Mouse (Mus musculus) cerebellum, adult 2 months (tissue): Measurements from ENCODE around the gene Cabp2. TPM values are rescaled to one million over a fixed set of nuclear protein-coding genes. Genes with fewer than 3 reads are reported as not detected.
"Not testable (repeated sequence)": the region's sequence is repeated elsewhere in the genome, so short reads cannot be mapped to it uniquely, and the experiment has no call there.

Source experiments
- DNase-seq, 2 experiments: peaks; one replicate each; pipeline ENCODE4 v3.0.0; 2021
- H3K27ac ChIP-seq: fragments of 200-500 bp; 2 replicates; pipeline ENCODE4 v1.5.1; 2012; ENCODE audit warnings: low read length, control low read depth, inconsistent platforms; ENCODE audit not compliant: insufficient read depth
- H3K27me3 ChIP-seq: fragments of 200-500 bp; 2 replicates; pipeline ENCODE4 v1.6.1; 2012; ENCODE audit warnings: inconsistent platforms, mild to moderate bottlenecking, low read length, moderate library complexity; ENCODE audit not compliant: control insufficient read depth, insufficient read depth
- H3K4me1 ChIP-seq: fragments of 200-500 bp; 2 replicates; pipeline ENCODE4 v1.6.1; 2011; ENCODE audit warnings: low read length; ENCODE audit not compliant: control insufficient read depth, insufficient read depth
- H3K4me3 ChIP-seq: fragments of 200-500 bp; replicated peaks from 2 replicates; pipeline ENCODE3; 2011; ENCODE audit warnings: mild to moderate bottlenecking, low read depth, low read length, control low read depth; ENCODE audit not compliant: insufficient read depth
- CTCF ChIP-seq: fragments of 200-500 bp; IDR thresholded peaks from 2 replicates; pipeline ENCODE4 v1.5.1; 2011; ENCODE audit warnings: low read depth, mild to moderate bottlenecking, control low read depth, low read length, moderate library complexity, borderline replicate concordance; ENCODE audit not compliant: insufficient read depth
- POLR2A ChIP-seq: fragments of 200-500 bp; IDR thresholded peaks from 2 replicates; pipeline ENCODE4 v1.6.1; 2011; ENCODE audit warnings: low read length, control low read depth, borderline replicate concordance; ENCODE audit not compliant: insufficient read depth
- WGBS: fragments of 180-500 bp; shearing (Covaris S2); methylation state at CpG from one replicate; pipeline ENCODE4 v1.1.7; 2018; 5-methylcytosine and 5-hydroxymethylcytosine counted together
- polyA plus RNA-seq: library from polyadenylated mRNA; depleted of rRNA; stranded (reverse); fragments of >200 nt; gene quantifications from 2 replicates; pipeline ENCODE4 v1.2.3, GENCODE M21; 2012

The Cabp2 gene
- polyA plus RNA-seq, 1 experiment, result 5.5 TPM

GRCm38 (mm10) chr19:4058581-4058980 is 22.8 kb upstream of the Cabp2 start:
- Histone ChIP-seq H3K27me3 (no peaks in the 10 kb centered on the region), H3K4me1 (peaks cover 20% of the 10 kb centered on the region), H3K27ac (no peak overlapping the region), H3K4me3 (no peak overlapping the region)
- 95% methylated on average over 5 of the region's 5 CpGs for WGBS
- TF ChIP-seq POLR2A, result no peak
- TF ChIP-seq CTCF, result no peak
- no peak for DNase-seq

- H3K27ac ChIP-seq, result no peak within 1 kb of the TSS
- no peak within 1 kb of the TSS for H3K4me3 ChIP-seq
- peaks cover 16% of the 10 kb centered on the region for H3K4me1 ChIP-seq
- DNase-seq, result peak in 1 of 2 experiments; percentile 3
- TF ChIP-seq CTCF (no peak), POLR2A (no peak)
- WGBS, result 87% methylated on average over 15 of the region's 15 CpGs
- no peaks in the 10 kb centered on the region for H3K27me3 ChIP-seq
Measured at GRCm38 (mm10) chr19:4059069-4059740, 22.2 kb upstream of the Cabp2 start, which contains the start of gene Gstp3. TSS of gene Gstp3 (minus strand) at chr19:4059569.

- WGBS, result 86% methylated on average over 8 of the region's 8 CpGs
- H3K27me3 ChIP-seq, H3K4me3 ChIP-seq, H3K27ac ChIP-seq: not testable (repeated sequence)
- DNase-seq, result peak in 1 of 2 experiments; percentile 4
- H3K4me1 ChIP-seq, result peaks cover 12% of the 10 kb centered on the region
Measured at GRCm38 (mm10) chr19:4060044-4060898, 21.1 kb upstream of the Cabp2 start.

- H3K4me1 ChIP-seq, result peaks cover 5% of the 10 kb centered on the region
- H3K4me3 ChIP-seq, result no peak overlapping the region
- no peak overlapping the region for H3K27ac ChIP-seq
- 86% methylated on average over 6 of the region's 6 CpGs for WGBS
- TF ChIP-seq POLR2A (no peak), CTCF (no peak)
- DNase-seq, result no peak
- no peaks in the 10 kb centered on the region for H3K27me3 ChIP-seq
Measured at GRCm38 (mm10) chr19:4060899-4061465, 20.4 kb upstream of the Cabp2 start.

- 85% methylated on average over 4 of the region's 4 CpGs for WGBS
- not testable (repeated sequence) for H3K27ac ChIP-seq, DNase-seq, H3K4me1 ChIP-seq, H3K27me3 ChIP-seq, H3K4me3 ChIP-seq
Measured at GRCm38 (mm10) chr19:4063357-4063756, 18.0 kb upstream of the Cabp2 start.

GRCm38 (mm10) chr19:4064501-4064900 is 16.9 kb upstream of the Cabp2 start:
- not testable (repeated sequence) for H3K4me3 ChIP-seq, DNase-seq, H3K27ac ChIP-seq, H3K4me1 ChIP-seq, H3K27me3 ChIP-seq
- 35% methylated on average over 7 of the region's 11 CpGs for WGBS

- no peak for DNase-seq
- H3K27me3 ChIP-seq, result no peaks in the 10 kb centered on the region
- H3K4me3 ChIP-seq, result no peak overlapping the region
- TF ChIP-seq POLR2A (no peak), CTCF (no peak)
- peaks cover 6% of the 10 kb centered on the region for H3K4me1 ChIP-seq
- 77% methylated on average over 6 of the region's 6 CpGs for WGBS
- H3K27ac ChIP-seq, result no peak overlapping the region
Measured at GRCm38 (mm10) chr19:4066280-4066679, 15.1 kb upstream of the Cabp2 start.

- H3K4me3 ChIP-seq, result no peak overlapping the region
- no peaks in the 10 kb centered on the region for H3K27me3 ChIP-seq
- no peak overlapping the region for H3K27ac ChIP-seq
- TF ChIP-seq CTCF (no peak), POLR2A (no peak)
- DNase-seq, result no peak
- peaks cover 11% of the 10 kb centered on the region for H3K4me1 ChIP-seq
Measured at GRCm38 (mm10) chr19:4066877-4067276, 14.5 kb upstream of the Cabp2 start.

- not testable (repeated sequence) for DNase-seq, H3K27me3 ChIP-seq, H3K27ac ChIP-seq, H3K4me3 ChIP-seq
- peaks cover 11% of the 10 kb centered on the region for H3K4me1 ChIP-seq
- 100% methylated on average over 2 of the region's 2 CpGs for WGBS
Measured at GRCm38 (mm10) chr19:4068242-4068641, 13.1 kb upstream of the Cabp2 start.
